In the genomic region with DNA sequence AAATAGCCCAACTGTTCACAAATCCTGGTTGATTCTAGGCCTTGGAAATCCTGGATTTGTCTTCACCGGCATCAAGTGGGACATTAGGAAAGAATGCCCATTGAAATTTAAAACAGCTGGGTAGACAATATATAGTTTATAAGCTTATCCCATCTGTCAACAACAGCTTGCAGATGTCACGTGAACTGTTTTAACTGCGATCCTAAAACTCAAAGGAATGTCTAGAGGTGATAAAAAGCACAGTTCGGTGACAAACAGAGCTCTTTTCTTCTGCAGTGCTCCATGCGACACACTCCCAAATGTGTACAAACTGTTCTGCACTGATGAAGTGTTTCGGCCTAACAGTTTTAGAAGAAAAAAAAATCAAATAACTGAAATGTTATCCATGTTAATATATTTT, we compare ENCODE assay signal across 27 mouse cellular contexts. TPM values are rescaled to one million over a fixed set of nuclear protein-coding genes. Genes with fewer than 3 reads are reported as not detected.
A peak's percentile ranks its signal among the peaks of the same experiment; 100 is the strongest.
DNase-seq lines count a peak whose midpoint lies in the region; ATAC-seq and TF ChIP-seq lines count a peak whose summit lies in the region.
"Had no signal": no experiment of that assay in that cellular context is flagged by ENCODE, and none has a peak within 500 bp of the region (broad histone marks: within the 10 kb centered on the region; RNA-seq: fewer than 3 reads in every experiment).

No protein-coding gene starts in this region.

- DNase-seq in embryo, embryonic 11 days: peak; percentile 12
- no peak for DNase-seq in embryo, embryonic 9.5 days (ENCODE audit: extremely low spot score)
- DNase-seq in heart, embryonic 10.5 days (ENCODE audit: low spot score): no peak
- peak; percentile 7 for DNase-seq in lung, postnatal 0 days (ENCODE audit: low spot score)
- no peak for DNase-seq in lung, adult 18-20 months
- no peak for DNase-seq in left cerebral cortex, adult 8-10 months (ENCODE audit: low spot score in 2 of 2)
- DNase-seq: adrenal gland, adult 8-10 months; cerebellum, adult 8-10 months; cerebellum, postnatal 25 days; gastrocnemius, postnatal 25 days; heart, adult 18-20 months; kidney, postnatal 25 days; liver, embryonic 13.5 days; lung, adult 2 months; right cerebral cortex, postnatal 4 days; thymus, adult 18-20 months; thymus, postnatal 25 days had no signal

- no peaks in the 10 kb centered on the region for H3K36me3 ChIP-seq in heart, embryonic 16.5 days (ENCODE audit: control insufficient read depth, insufficient read depth)
- no peaks in the 10 kb centered on the region for H3K36me3 ChIP-seq in heart, embryonic 10.5 days
- H3K36me3 ChIP-seq in lung, postnatal 0 days (ENCODE audit: insufficient read depth, low read length): no peaks in the 10 kb centered on the region
- H3K36me3 ChIP-seq: G1E; heart, embryonic 12.5 days; limb, embryonic 15.5 days; liver, embryonic 13.5 days; midbrain, embryonic 15.5 days had no signal

- no peaks in the 10 kb centered on the region for H3K27me3 ChIP-seq in heart, embryonic 16.5 days (ENCODE audit: control insufficient read depth, insufficient read depth, low read length)
- H3K27me3 ChIP-seq in heart, embryonic 10.5 days (ENCODE audit: insufficient read depth, poor library complexity, severe bottlenecking): no peaks in the 10 kb centered on the region
- H3K27me3 ChIP-seq in lung, postnatal 0 days (replicated peaks; ENCODE audit: insufficient read depth, low read length): no peaks in the 10 kb centered on the region
- H3K27me3 ChIP-seq: forebrain, embryonic 13.5 days; heart, embryonic 12.5 days; limb, embryonic 15.5 days; liver, embryonic 13.5 days; midbrain, embryonic 15.5 days had no signal

- no peak for TF ChIP-seq EP300 in lung, postnatal 0 days (IDR thresholded peaks at IDR 0.05)

- ATAC-seq in heart, embryonic 16.5 days (replicated peaks; ENCODE audit: extremely low read depth, insufficient read depth, low FRiP score): no peak; the same call in 1 of the 2 replicates
- no peak for ATAC-seq in lung, postnatal 0 days
- ATAC-seq: forebrain, embryonic 13.5 days; intestine, postnatal 0 days; midbrain, embryonic 15.5 days had no signal

- 0 out of 2 replicates have a peak overlapping the region, but pooled peaks have one; percentile 15 for H3K4me2 ChIP-seq in heart, embryonic 16.5 days (ENCODE audit: low read depth, low read length)
- no peak overlapping the region for H3K4me2 ChIP-seq in lung, postnatal 0 days (replicated peaks; ENCODE audit: low read depth, low read length)
- H3K4me2 ChIP-seq: forebrain, embryonic 13.5 days; heart, embryonic 12.5 days; hindbrain, embryonic 14.5 days; limb, embryonic 15.5 days; liver, embryonic 13.5 days; midbrain, embryonic 15.5 days had no signal

- peaks cover 8% of the 10 kb centered on the region for H3K4me1 ChIP-seq in heart, embryonic 16.5 days (ENCODE audit: control insufficient read depth, insufficient read depth, low read length)
- H3K4me1 ChIP-seq in heart, embryonic 10.5 days: no peaks in the 10 kb centered on the region; the same call in 1 of the 2 replicates
- no peaks in the 10 kb centered on the region for H3K4me1 ChIP-seq in lung, postnatal 0 days (ENCODE audit: insufficient read depth, low read depth, low read length)
- H3K4me1 ChIP-seq: forebrain, embryonic 13.5 days; limb, embryonic 15.5 days; liver, embryonic 13.5 days; midbrain, embryonic 15.5 days had no signal

- no peaks in the 10 kb centered on the region for H3K9me3 ChIP-seq in heart, embryonic 16.5 days (replicated peaks; ENCODE audit: control insufficient read depth, low read length)
- no peaks in the 10 kb centered on the region for H3K9me3 ChIP-seq in heart, embryonic 10.5 days
- no peaks in the 10 kb centered on the region for H3K9me3 ChIP-seq in lung, postnatal 0 days (ENCODE audit: low read length)
- H3K9me3 ChIP-seq: forebrain, embryonic 13.5 days; G1E; heart, embryonic 12.5 days; limb, embryonic 15.5 days; liver, embryonic 13.5 days; midbrain, embryonic 15.5 days had no signal

- 23% methylated on average over 6 of the region's 6 CpGs for WGBS in heart, embryonic 16.5 days
- 29% methylated on average over 6 of the region's 6 CpGs for WGBS in heart, embryonic 10.5 days
- 36% methylated on average over 6 of the region's 6 CpGs for WGBS in lung, postnatal 0 days

- no peak for TF ChIP-seq CTCF in lung, postnatal 0 days (IDR thresholded peaks at IDR 0.05)

- H3K9ac ChIP-seq in heart, embryonic 16.5 days (ENCODE audit: low read length): no peak overlapping the region
- H3K9ac ChIP-seq in lung, postnatal 0 days (replicated peaks; ENCODE audit: low read depth): no peak overlapping the region
- H3K9ac ChIP-seq: forebrain, embryonic 13.5 days; heart, embryonic 12.5 days; hindbrain, embryonic 14.5 days; limb, embryonic 15.5 days; liver, embryonic 13.5 days; midbrain, embryonic 15.5 days had no signal

- H3K27ac ChIP-seq in heart, embryonic 16.5 days (ENCODE audit: low read length): 0 out of 2 replicates have a peak overlapping the region, but pooled peaks have one; percentile 27
- H3K27ac ChIP-seq in heart, embryonic 10.5 days: no peak overlapping the region
- H3K27ac ChIP-seq in lung, postnatal 0 days (ENCODE audit: low read length): no peak overlapping the region
- H3K27ac ChIP-seq: forebrain, embryonic 13.5 days; hindbrain, embryonic 14.5 days; limb, embryonic 15.5 days; liver, embryonic 13.5 days; macrophage; midbrain, embryonic 15.5 days; stomach, postnatal 0 days had no signal

- H3K4me3 ChIP-seq in heart, embryonic 16.5 days (ENCODE audit: low read length): no peak overlapping the region
- no peak overlapping the region for H3K4me3 ChIP-seq in heart, embryonic 10.5 days
- no peak overlapping the region for H3K4me3 ChIP-seq in lung, postnatal 0 days (ENCODE audit: low read depth, low read length)
- H3K4me3 ChIP-seq: forebrain, embryonic 13.5 days; heart, embryonic 12.5 days; limb, embryonic 15.5 days; liver, embryonic 13.5 days; midbrain, embryonic 15.5 days had no signal

RNA-seq across cellular contexts. Expression of a gene that starts 22.7 kb away (rescaled TPM):
- 7.0 and 9.6 TPM in 2 replicates for polyA plus RNA-seq in heart, embryonic 16.5 days (2015; fragmentation: Nextera tagmentation; extraction: Ambion mirVana)
- 11.5 and 12.9 TPM in 2 replicates for polyA plus RNA-seq in heart, embryonic 10.5 days (2016; fragmentation: Nextera tagmentation; extraction: Ambion mirVana)
- 22.8 and 24.4 TPM in 2 replicates for polyA plus RNA-seq in lung, postnatal 0 days (2015; fragmentation: Nextera tagmentation; extraction: Ambion mirVana)
- 1 to 10 TPM; 3.3 to 3.6 (median 3.4) TPM for total RNA-seq in left cerebral cortex, adult 8-10 months (2022)
- polyA plus RNA-seq: G1E, macrophage had no signal

Comparison
In these comparisons a context has a peak if more than half of its experiments do, and no peak if none do; other contexts are left out.
1. DNase-seq: peak in embryo, embryonic 11 days (single experiment) and lung, postnatal 0 days (single experiment); none in embryo, embryonic 9.5 days (single experiment), heart, embryonic 10.5 days (single experiment), lung, adult 18-20 months (0 of 2) and left cerebral cortex, adult 8-10 months (0 of 2).